Mouse (Mus musculus): Measurements from ENCODE around the gene Gnl2.

Gnl2 gene

GRCm38 (mm10) chr4:125002978-125003377 lies 13.4 kb upstream of the Gnl2 start:
- in situ Hi-C loops (cut with MboI, MseI) = loop anchor here (25.0 kb wide), 1 partner anchor 766 kb away; no protein-coding TSS in a partner anchor

- in situ Hi-C loops (cut with MboI, MseI) = loop anchor here (25.0 kb wide), 1 partner anchor 768 kb away; no protein-coding TSS in a partner anchor
Observed at GRCm38 (mm10) chr4:125004886-125005285, 11.5 kb upstream of the Gnl2 start.

- in situ Hi-C loops (cut with MboI, MseI) = loop anchor here (25.0 kb wide), 1 partner anchor 770 kb away; no protein-coding TSS in a partner anchor
Observed at GRCm38 (mm10) chr4:125007460-125007859, 8.9 kb upstream of the Gnl2 start.

GRCm38 (mm10) chr4:125008220-125008619 lies 8.2 kb upstream of the Gnl2 start:
- in situ Hi-C loops (cut with MboI, MseI) = loop anchor here (25.0 kb wide), 1 partner anchor 771 kb away; no protein-coding TSS in a partner anchor

- in situ Hi-C loops (cut with MboI, MseI) = loop anchor here (25.0 kb wide), 1 partner anchor 771 kb away; no protein-coding TSS in a partner anchor
Observed at GRCm38 (mm10) chr4:125008712-125009111, 7.7 kb upstream of the Gnl2 start.

- in situ Hi-C loops (cut with MboI, MseI) = loop anchor here (25.0 kb wide), 1 partner anchor 780 kb away; no protein-coding TSS in a partner anchor
Observed at GRCm38 (mm10) chr4:125017431-125017830, 1.0 kb downstream of the Gnl2 start.

- in situ Hi-C loops (cut with MboI, MseI) = loop anchor here (25.0 kb wide), 1 partner anchor 784 kb away; no protein-coding TSS in a partner anchor
Observed at GRCm38 (mm10) chr4:125020780-125021538, 4.6 kb downstream of the Gnl2 start.

- in situ Hi-C loops (cut with MboI, MseI) = no loop called here
Observed at GRCm38 (mm10) chr4:125029891-125030614, 13.7 kb downstream of the Gnl2 start.

GRCm38 (mm10) chr4:125034341-125034740 lies 18.0 kb downstream of the Gnl2 start:
- in situ Hi-C loops (cut with MboI, MseI) = no loop called here

GRCm38 (mm10) chr4:125044454-125044853 lies 28.1 kb downstream of the Gnl2 start:
- in situ Hi-C loops (cut with MboI, MseI) = no loop called here

- in situ Hi-C loops (cut with MboI, MseI) = loop anchor here (25.0 kb wide), 1 partner anchor 343 kb away; the partner anchor contains the start of genes Fhl3 and Sf3a3
Observed at GRCm38 (mm10) chr4:125055385-125055784, 39.0 kb downstream of the Gnl2 start.

GRCm38 (mm10) chr4:125056476-125056875 lies 40.1 kb downstream of the Gnl2 start:
- in situ Hi-C loops (cut with MboI, MseI) = loop anchor here (25.0 kb wide), 1 partner anchor 344 kb away; the partner anchor contains the start of genes Fhl3 and Sf3a3

GRCm38 (mm10) chr4:125057273-125057672 lies 40.9 kb downstream of the Gnl2 start:
- in situ Hi-C loops (cut with MboI, MseI) = loop anchor here (25.0 kb wide), 1 partner anchor 345 kb away; the partner anchor contains the start of genes Fhl3 and Sf3a3

- in situ Hi-C loops (cut with MboI, MseI) = loop anchor here (25.0 kb wide), 1 partner anchor 346 kb away; the partner anchor contains the start of genes Fhl3 and Sf3a3
Observed at GRCm38 (mm10) chr4:125058033-125058432, 41.6 kb downstream of the Gnl2 start.

GRCm38 (mm10) chr4:125059025-125059424 lies 42.6 kb downstream of the Gnl2 start:
- in situ Hi-C loops (cut with MboI, MseI) = loop anchor here (25.0 kb wide), 1 partner anchor 347 kb away; the partner anchor contains the start of genes Fhl3 and Sf3a3

- in situ Hi-C loops (cut with MboI, MseI) = loop anchor here (25.0 kb wide), 1 partner anchor 352 kb away; the partner anchor contains the start of genes Fhl3 and Sf3a3
Observed at GRCm38 (mm10) chr4:125063829-125064228, 47.4 kb downstream of the Gnl2 start.

GRCm38 (mm10) chr4:125065517-125066307 lies 49.3 kb downstream of the Gnl2 start, which contains the start of gene Dnali1:
TSS of gene Dnali1 (minus strand) at chr4:125065703.
- in situ Hi-C loops (cut with MboI, MseI) = loop anchor here (5.0 to 25.0 kb wide), 2 partner anchors 57 to 353 kb away; partner anchors contain the start of genes Fhl3 and Sf3a3

GRCm38 (mm10) chr4:125066490-125067370 lies 50.3 kb downstream of the Gnl2 start, which contains the start of gene Snip1:
TSS of gene Snip1 (plus strand) at chr4:125066672.
- in situ Hi-C loops (cut with MboI, MseI) = loop anchor here (5.0 to 25.0 kb wide), 2 partner anchors 56 to 354 kb away; partner anchors contain the start of genes Fhl3 and Sf3a3

- in situ Hi-C loops (cut with MboI, MseI) = no loop called here
Observed at GRCm38 (mm10) chr4:125077700-125078099, 61.3 kb downstream of the Gnl2 start.
